Mouse (Mus musculus): ENCODE measurements around the gene Clrn3. TPM values are rescaled to one million over a fixed set of nuclear protein-coding genes. Genes with fewer than 3 reads are reported as not detected.

Gene Clrn3
- total and polyA plus RNA-seq, 3 experiments: not detected

DNA sequence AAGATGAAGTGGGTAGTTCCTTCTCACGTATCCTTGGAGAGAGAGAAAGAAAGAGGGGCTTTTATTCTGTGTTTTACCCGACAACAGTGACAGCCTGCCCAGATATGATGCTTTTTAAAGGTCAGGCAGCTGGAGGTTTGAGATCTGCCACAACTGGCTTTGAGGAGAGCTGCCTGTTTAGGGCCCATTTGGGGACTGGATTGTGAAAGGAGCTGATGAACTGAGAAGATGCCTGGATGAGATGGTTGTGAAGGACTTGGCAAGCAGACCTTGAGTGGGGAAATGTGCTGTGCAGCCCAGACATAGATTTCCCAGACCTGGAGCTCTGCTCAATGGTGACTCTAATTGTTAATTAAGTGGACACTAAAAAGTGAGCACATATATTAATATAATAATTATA is 40.1 kb upstream of the Clrn3 start:
- Histone ChIP-seq H3K4me3 (replicated peaks in 1 of 3; ENCODE audit: low read depth in 2 of 3, low read length in 2 of 3, poor library complexity in 1 of 3) (no peak overlapping the region), H3K9me3 (replicated peaks; ENCODE audit: low read length) (no peaks in the 10 kb centered on the region), H3K27ac (ENCODE audit: insufficient read depth, low read depth) (no peak overlapping the region), H3K27me3 (replicated peaks) (no peaks in the 10 kb centered on the region), H3K4me2 (ENCODE audit: insufficient read depth, low read depth, poor library complexity, severe bottlenecking) (no peak overlapping the region), H3K79me2 (replicated peaks; ENCODE audit: control insufficient read depth, extremely low read depth, insufficient read depth, poor library complexity, severe bottlenecking) (no peaks in the 10 kb centered on the region), H3K4me1 (ENCODE audit: control insufficient read depth in 1 of 2, insufficient read depth in 2 of 2) (no peaks in the 10 kb centered on the region), H3K9ac (ENCODE audit: insufficient read depth, low read depth) (no peak overlapping the region), H3K36me3 (replicated peaks in 1 of 2; ENCODE audit: control insufficient read depth in 1 of 2, insufficient read depth in 1 of 2, low read length in 1 of 2) (no peaks in the 10 kb centered on the region)
- no peak for TF ChIP-seq USF2 (conservative IDR thresholded peaks at IDR 0.05; ENCODE audit: low read depth, low read length)
- dilution Hi-C loops (cut with MboI; ENCODE audit: extremely low pct_ligation_motif_present, extremely low pct_unique_long_range_greater_than_20kb, low sequenced_read_pairs): no loop called here
- in situ Hi-C loops (cut with MboI; ENCODE audit: low pct_ligation_motif_present, low pct_unique_long_range_greater_than_20kb, low sequenced_read_pairs): no loop called here
- DNase-seq (ENCODE audit: extremely low read depth): no peak

DNA sequence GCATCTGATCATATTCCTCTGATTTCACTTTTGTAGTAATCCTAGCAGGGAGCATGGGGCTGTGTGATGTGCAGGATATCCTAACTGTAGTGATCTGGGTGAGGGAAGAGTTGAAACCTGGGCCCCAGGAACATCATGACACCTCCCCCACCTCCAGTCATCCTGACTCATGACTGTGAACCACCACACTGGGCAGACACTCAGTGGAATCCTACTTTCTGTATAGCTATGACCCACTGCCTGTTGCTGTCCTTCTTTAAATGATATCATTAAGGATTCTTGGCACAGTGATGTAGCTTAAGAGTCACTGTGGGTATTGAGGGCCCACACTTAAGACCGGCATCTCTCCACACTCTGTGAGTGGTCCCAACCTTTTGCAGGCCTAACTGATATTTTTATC is 39.1 kb upstream of the Clrn3 start:
- H3K4me3 ChIP-seq (replicated peaks in 1 of 3; ENCODE audit: low read depth in 2 of 3, low read length in 2 of 3, poor library complexity in 1 of 3): no peak overlapping the region
- H3K9ac ChIP-seq (ENCODE audit: insufficient read depth, low read depth): no peak overlapping the region
- H3K4me1 ChIP-seq (ENCODE audit: control insufficient read depth in 1 of 2, insufficient read depth in 2 of 2): no peaks in the 10 kb centered on the region
- no peak for TF ChIP-seq CHD2 (IDR thresholded peaks at IDR 0.05; ENCODE audit: low read length)
- no peak for TF ChIP-seq MAX (IDR thresholded peaks at IDR 0.05; ENCODE audit: low read length)
- TF ChIP-seq MEF2A (IDR thresholded peaks at IDR 0.05; ENCODE audit: borderline replicate concordance, low read depth, low read length): no peak
- TF ChIP-seq MAFK (IDR thresholded peaks at IDR 0.05; ENCODE audit: insufficient replicate concordance, low read length): no peak
- TF ChIP-seq USF1 (IDR thresholded peaks at IDR 0.05; ENCODE audit: low read depth, low read length): no peak
- no peak for TF ChIP-seq JUND (conservative IDR thresholded peaks at IDR 0.05; ENCODE audit: low read depth, low read length)
- no peak for TF ChIP-seq RCOR1 (conservative IDR thresholded peaks at IDR 0.05; ENCODE audit: low read depth, low read length)
- no peak for TF ChIP-seq RAD21 (IDR thresholded peaks at IDR 0.05; ENCODE audit: low read depth, low read length)
- TF ChIP-seq ZNF384 (IDR thresholded peaks at IDR 0.05; ENCODE audit: low read depth, low read length): no peak
- dilution Hi-C loops (cut with MboI; ENCODE audit: extremely low pct_ligation_motif_present, extremely low pct_unique_long_range_greater_than_20kb, low sequenced_read_pairs): no loop called here
- H3K79me2 ChIP-seq (replicated peaks; ENCODE audit: control insufficient read depth, extremely low read depth, insufficient read depth, poor library complexity, severe bottlenecking): no peaks in the 10 kb centered on the region
- H3K27me3 ChIP-seq (replicated peaks): no peaks in the 10 kb centered on the region
- no peak overlapping the region for H3K27ac ChIP-seq (ENCODE audit: insufficient read depth, low read depth)
- H3K36me3 ChIP-seq (replicated peaks in 1 of 2; ENCODE audit: control insufficient read depth in 1 of 2, insufficient read depth in 1 of 2, low read length in 1 of 2): no peaks in the 10 kb centered on the region
- no peaks in the 10 kb centered on the region for H3K9me3 ChIP-seq (replicated peaks; ENCODE audit: low read length)
- in situ Hi-C loops (cut with MboI; ENCODE audit: low pct_ligation_motif_present, low pct_unique_long_range_greater_than_20kb, low sequenced_read_pairs): no loop called here
- no peak for DNase-seq (ENCODE audit: extremely low read depth)
- H3K4me2 ChIP-seq (ENCODE audit: insufficient read depth, low read depth, poor library complexity, severe bottlenecking): no peak overlapping the region

DNA sequence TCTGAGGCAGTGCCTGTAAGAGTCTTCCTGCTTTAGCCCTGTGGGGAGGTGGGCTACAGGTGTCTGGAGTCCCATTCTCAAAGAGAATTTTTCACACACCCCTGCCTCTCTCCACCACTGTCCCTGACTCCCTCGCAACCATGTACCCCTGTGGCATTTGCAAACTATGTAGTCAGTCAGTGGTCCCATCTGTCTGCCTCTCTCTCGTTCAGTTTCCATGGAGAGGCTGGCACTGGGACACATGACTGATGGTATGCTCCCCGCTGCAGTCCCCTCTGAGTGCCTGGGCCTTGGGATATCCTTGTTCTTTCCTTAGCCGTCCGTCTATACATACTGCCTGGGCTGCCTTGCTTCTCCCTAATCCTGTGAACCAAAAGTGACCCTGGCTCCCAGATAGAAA is 37.6 kb upstream of the Clrn3 start:
- Histone ChIP-seq H3K4me2 (ENCODE audit: insufficient read depth, low read depth, poor library complexity, severe bottlenecking) (no peak overlapping the region), H3K79me2 (replicated peaks; ENCODE audit: control insufficient read depth, extremely low read depth, insufficient read depth, poor library complexity, severe bottlenecking) (no peaks in the 10 kb centered on the region), H3K36me3 (replicated peaks in 1 of 2; ENCODE audit: control insufficient read depth in 1 of 2, insufficient read depth in 1 of 2, low read length in 1 of 2) (no peaks in the 10 kb centered on the region), H3K4me1 (ENCODE audit: control insufficient read depth in 1 of 2, insufficient read depth in 2 of 2) (no peaks in the 10 kb centered on the region), H3K27ac (ENCODE audit: insufficient read depth, low read depth) (no peak overlapping the region), H3K9ac (ENCODE audit: insufficient read depth, low read depth) (no peak overlapping the region), H3K9me3 (replicated peaks; ENCODE audit: low read length) (no peaks in the 10 kb centered on the region), H3K27me3 (replicated peaks) (no peaks in the 10 kb centered on the region), H3K4me3 (replicated peaks in 1 of 3; ENCODE audit: low read depth in 2 of 3, low read length in 2 of 3, poor library complexity in 1 of 3) (no peak overlapping the region)
- dilution Hi-C loops (cut with MboI; ENCODE audit: extremely low pct_ligation_motif_present, extremely low pct_unique_long_range_greater_than_20kb, low sequenced_read_pairs): no loop called here
- in situ Hi-C loops (cut with MboI; ENCODE audit: low pct_ligation_motif_present, low pct_unique_long_range_greater_than_20kb, low sequenced_read_pairs): no loop called here
- DNase-seq (ENCODE audit: extremely low read depth): no peak
- TF ChIP-seq MAX (IDR thresholded peaks at IDR 0.05; ENCODE audit: low read length) (no peak), RCOR1 (conservative IDR thresholded peaks at IDR 0.05; ENCODE audit: low read depth, low read length) (no peak)
